Mouse (Mus musculus): ENCODE data around the gene Nceh1. TPM values are rescaled to one million over a fixed set of nuclear protein-coding genes. Genes with fewer than 3 reads are reported as not detected.
"Not testable (repeated sequence)": the region's sequence is repeated elsewhere in the genome, so short reads cannot be mapped to it uniquely, and the experiment has no call there.

Gene Nceh1
- polyA plus RNA-seq, 1 experiment from 2014 or later, result 3.0 TPM

DNA sequence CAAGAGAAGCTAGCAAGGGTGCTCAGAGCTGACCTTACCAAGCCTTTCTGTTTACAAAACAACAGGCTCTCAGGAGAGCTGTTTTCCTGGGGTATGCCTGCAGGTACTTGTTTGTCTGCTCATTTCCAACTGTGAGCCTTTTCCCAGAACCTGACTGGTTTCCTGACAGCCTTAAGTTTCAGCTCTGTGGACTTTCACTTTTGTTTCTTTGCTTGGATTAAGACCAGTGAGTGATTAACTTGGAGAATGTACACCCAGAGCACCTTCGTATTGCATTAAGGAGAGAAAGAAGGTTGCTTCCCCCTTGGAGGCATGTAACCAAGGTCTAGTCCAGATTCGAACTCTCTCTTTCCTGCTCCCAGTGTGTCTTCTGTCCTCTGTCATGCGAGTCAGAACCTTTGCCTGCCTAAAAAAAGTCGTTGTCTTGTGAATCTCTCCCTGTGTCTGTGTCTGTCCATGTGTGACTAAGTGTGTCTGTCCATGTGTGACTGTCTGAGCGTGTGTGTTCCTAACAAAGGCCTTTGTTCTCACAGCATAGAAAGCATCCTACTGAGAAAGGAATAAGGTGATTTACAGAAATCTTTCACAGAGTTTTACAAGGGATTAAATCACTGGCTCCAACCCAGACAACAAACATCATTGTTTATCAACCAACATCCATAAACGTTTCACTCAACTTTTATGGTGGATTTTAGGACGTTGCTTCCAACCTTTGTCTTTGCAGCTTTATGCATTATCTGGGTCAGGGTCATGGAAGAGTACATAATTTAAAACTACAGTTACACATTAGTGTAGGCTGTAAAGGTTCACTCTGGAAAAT lies 90.4 kb downstream of the Nceh1 start:
- ATAC-seq (ENCODE audit: low FRiP score), result no peak
- no peaks in the 10 kb centered on the region for H3K4me1 ChIP-seq (replicated peaks; ENCODE audit: control insufficient read depth, insufficient read depth, low read length)
- no peak overlapping the region for H3K27ac ChIP-seq (ENCODE audit: low read depth, low read length)
- no peak overlapping the region for H3K4me2 ChIP-seq (replicated peaks; ENCODE audit: low read depth, low read length)
- no peaks in the 10 kb centered on the region for H3K36me3 ChIP-seq (ENCODE audit: control insufficient read depth, insufficient read depth, low read length)
- H3K9me3 ChIP-seq (ENCODE audit: control insufficient read depth, low read length), result no peaks in the 10 kb centered on the region
- WGBS, result 31% methylated on average over 7 of the region's 7 CpGs
- DNase-seq (ENCODE audit: low spot score), result peak; percentile 19
- no peak overlapping the region for H3K4me3 ChIP-seq (ENCODE audit: low read depth, low read length)
- no peak overlapping the region for H3K9ac ChIP-seq (ENCODE audit: low read depth, low read length)
- no peaks in the 10 kb centered on the region for H3K27me3 ChIP-seq (ENCODE audit: control insufficient read depth, insufficient read depth, low read length)

DNA sequence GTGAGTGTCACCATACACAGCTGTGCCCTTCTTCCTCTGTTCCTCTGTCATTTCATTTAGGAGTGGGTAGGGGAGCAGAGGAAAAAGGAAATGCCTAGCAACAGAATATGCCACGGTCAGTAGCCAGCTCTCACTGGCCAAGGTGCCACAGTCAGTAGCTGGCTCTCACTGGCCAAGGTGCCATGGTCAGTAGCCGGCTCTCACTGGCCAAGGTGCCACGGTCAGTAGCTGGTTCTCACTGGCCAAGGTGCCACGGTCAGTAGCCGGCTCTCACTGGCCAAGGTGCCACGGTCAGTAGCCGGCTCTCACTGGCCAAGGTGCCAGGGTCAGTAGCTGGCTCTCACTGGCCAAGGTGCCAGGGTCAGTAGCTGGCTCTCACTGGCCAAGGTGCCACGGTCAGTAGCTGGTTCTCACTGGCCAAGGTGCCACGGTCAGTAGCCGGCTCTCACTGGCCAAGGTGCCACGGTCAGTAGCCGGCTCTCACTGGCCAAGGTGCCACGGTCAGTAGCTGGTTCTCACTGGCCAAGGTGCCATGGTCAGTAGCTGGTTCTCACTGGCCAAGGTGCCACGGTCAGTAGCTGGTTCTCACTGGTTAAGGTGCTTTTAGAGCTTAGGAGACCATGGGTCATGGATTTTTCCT lies 96.6 kb downstream of the Nceh1 start:
- not testable (repeated sequence) for H3K4me1 ChIP-seq (replicated peaks; ENCODE audit: control insufficient read depth, insufficient read depth, low read length); ATAC-seq (ENCODE audit: low FRiP score); H3K4me2 ChIP-seq (replicated peaks; ENCODE audit: low read depth, low read length); H3K36me3 ChIP-seq (ENCODE audit: control insufficient read depth, insufficient read depth, low read length); H3K9me3 ChIP-seq (ENCODE audit: control insufficient read depth, low read length); H3K27me3 ChIP-seq (ENCODE audit: control insufficient read depth, insufficient read depth, low read length); H3K27ac ChIP-seq (ENCODE audit: low read depth, low read length); H3K4me3 ChIP-seq (ENCODE audit: low read depth, low read length); H3K9ac ChIP-seq (ENCODE audit: low read depth, low read length); DNase-seq (ENCODE audit: low spot score)
- WGBS, result 96% methylated on average over 14 of the region's 14 CpGs

DNA sequence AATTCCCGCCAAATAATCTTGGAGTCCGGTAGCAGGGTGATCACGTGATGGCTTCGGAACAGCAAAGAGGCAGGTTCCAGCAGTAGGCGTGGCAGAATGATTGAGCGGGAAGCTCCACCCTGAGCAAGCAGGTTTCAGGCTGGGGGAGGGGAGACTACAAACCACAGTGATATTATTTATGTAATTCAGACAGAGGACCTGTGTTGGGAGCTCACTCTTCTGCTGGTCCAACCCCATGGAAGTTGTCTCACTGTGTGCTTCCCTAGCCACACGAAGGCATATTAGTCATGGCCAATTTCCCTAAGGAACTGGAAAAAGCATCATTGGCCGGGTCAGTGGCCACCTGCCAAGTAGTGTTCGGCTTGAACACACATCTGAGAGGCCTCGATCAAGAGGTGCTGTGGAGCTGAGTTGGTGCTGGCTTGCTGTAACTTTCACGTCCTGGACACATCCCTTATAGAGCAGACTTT lies 97.5 kb downstream of the Nceh1 start:
- Histone ChIP-seq H3K27me3 (ENCODE audit: control insufficient read depth, insufficient read depth, low read length) (no peaks in the 10 kb centered on the region), H3K27ac (ENCODE audit: low read depth, low read length) (no peak overlapping the region), H3K4me2 (replicated peaks; ENCODE audit: low read depth, low read length) (no peak overlapping the region), H3K4me3 (ENCODE audit: low read depth, low read length) (no peak overlapping the region), H3K4me1 (replicated peaks; ENCODE audit: control insufficient read depth, insufficient read depth, low read length) (no peaks in the 10 kb centered on the region; the same call in 1 of the 2 replicates), H3K9ac (ENCODE audit: low read depth, low read length) (no peak overlapping the region), H3K9me3 (ENCODE audit: control insufficient read depth, low read length) (no peaks in the 10 kb centered on the region), H3K36me3 (ENCODE audit: control insufficient read depth, insufficient read depth, low read length) (no peaks in the 10 kb centered on the region)
- WGBS, result 67% methylated on average over 11 of the region's 11 CpGs
- ATAC-seq (ENCODE audit: low FRiP score), result no peak
- DNase-seq (ENCODE audit: low spot score), result no peak

DNA sequence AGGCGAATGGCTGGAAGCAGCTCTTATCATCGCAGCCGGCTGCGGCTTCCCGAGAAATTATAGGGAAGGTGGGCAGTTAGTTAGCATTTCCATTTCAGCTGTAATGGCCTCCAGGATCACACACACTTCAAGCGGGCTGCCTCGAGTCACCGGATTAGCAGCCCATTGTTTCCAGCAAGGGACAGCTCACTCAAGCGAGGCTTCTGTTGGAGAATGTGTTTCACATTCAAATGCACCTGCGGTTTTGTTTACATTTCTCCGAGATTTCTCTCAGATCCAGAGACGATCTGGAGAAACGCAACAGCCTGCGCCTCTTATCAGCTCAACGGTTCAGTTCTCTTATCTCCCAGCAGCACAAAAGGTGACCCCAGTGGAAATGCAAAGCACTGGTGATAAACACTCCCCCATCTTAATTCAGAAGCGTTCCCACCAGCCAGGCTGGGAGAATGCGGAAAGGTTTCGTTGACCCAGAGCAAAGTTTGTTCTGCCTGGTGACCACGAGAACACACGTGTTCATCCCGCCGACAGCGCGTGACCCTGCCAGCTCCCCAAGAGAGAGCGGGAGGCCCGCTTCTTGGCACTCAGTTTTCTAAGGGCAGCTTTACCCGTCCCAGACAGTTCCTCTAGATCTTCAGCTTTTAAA lies 100.4 kb downstream of the Nceh1 start:
- Histone ChIP-seq H3K27ac (ENCODE audit: low read depth, low read length) (no peak overlapping the region), H3K4me2 (replicated peaks; ENCODE audit: low read depth, low read length) (peak overlapping the region; percentile 47), H3K27me3 (ENCODE audit: control insufficient read depth, insufficient read depth, low read length) (no peaks in the 10 kb centered on the region), H3K4me1 (replicated peaks; ENCODE audit: control insufficient read depth, insufficient read depth, low read length) (no peaks in the 10 kb centered on the region; the same call in 1 of the 2 replicates), H3K4me3 (ENCODE audit: low read depth, low read length) (peak overlapping the region; percentile 27), H3K9ac (ENCODE audit: low read depth, low read length) (peak overlapping the region; percentile 50), H3K9me3 (ENCODE audit: control insufficient read depth, low read length) (no peaks in the 10 kb centered on the region), H3K36me3 (ENCODE audit: control insufficient read depth, insufficient read depth, low read length) (no peaks in the 10 kb centered on the region)
- peak; percentile 51 for DNase-seq (ENCODE audit: low spot score)
- 4% methylated on average over 27 of the region's 27 CpGs for WGBS
- peak; percentile 55 for ATAC-seq (ENCODE audit: low FRiP score)

DNA sequence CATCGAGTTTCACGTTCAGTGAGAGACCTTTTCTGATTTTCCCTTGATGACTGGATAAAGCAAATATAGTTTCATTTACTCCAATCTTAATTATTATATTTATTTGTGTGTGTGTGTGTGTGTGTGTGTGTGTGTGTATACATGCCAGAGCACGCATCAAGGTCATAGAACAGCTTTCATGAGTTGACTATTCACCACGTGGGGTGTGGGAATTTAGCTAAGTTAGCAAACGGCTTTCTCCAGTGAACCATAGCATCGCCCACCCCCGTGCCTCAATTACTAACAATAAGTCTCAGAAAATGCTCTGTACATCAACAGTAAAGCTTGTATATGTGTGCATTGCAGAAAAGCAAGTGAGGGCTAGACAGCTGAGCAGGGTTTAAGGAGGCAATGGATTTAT lies 101.0 kb downstream of the Nceh1 start:
- Histone ChIP-seq H3K9me3 (ENCODE audit: control insufficient read depth, low read length) (no peaks in the 10 kb centered on the region), H3K36me3 (ENCODE audit: control insufficient read depth, insufficient read depth, low read length) (no peaks in the 10 kb centered on the region), H3K4me2 (replicated peaks; ENCODE audit: low read depth, low read length) (no peak overlapping the region), H3K9ac (ENCODE audit: low read depth, low read length) (no peak overlapping the region), H3K27me3 (ENCODE audit: control insufficient read depth, insufficient read depth, low read length) (no peaks in the 10 kb centered on the region), H3K27ac (ENCODE audit: low read depth, low read length) (no peak overlapping the region), H3K4me1 (replicated peaks; ENCODE audit: control insufficient read depth, insufficient read depth, low read length) (no peaks in the 10 kb centered on the region; the same call in 1 of the 2 replicates), H3K4me3 (ENCODE audit: low read depth, low read length) (no peak overlapping the region)
- DNase-seq (ENCODE audit: low spot score) (no peak), ATAC-seq (ENCODE audit: low FRiP score) (peak; percentile 20)
- WGBS, result 50% methylated on average over 7 of the region's 7 CpGs

DNA sequence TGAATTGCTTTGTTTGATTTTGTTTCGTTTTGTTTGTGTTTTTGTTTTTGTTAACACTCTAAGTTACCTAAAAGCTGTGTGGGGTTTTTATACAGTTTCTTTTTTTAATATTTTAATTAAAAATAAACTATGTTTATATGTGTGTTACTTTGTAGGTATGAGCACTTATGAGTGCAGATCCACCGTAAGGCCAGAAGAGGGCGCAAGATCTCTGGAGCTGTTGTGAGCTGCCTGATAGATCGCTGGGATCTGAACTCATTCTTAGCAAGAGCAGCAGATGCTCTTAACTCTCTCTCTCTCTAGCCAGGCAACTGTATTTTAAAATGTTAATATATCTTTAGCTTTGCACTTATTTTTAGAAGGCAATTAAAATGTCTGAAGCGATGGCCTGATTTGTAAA lies 101.5 kb downstream of the Nceh1 start:
- ATAC-seq (ENCODE audit: low FRiP score) (no peak), DNase-seq (ENCODE audit: low spot score) (no peak)
- WGBS, result 94% methylated on average over 5 of the region's 5 CpGs
- Histone ChIP-seq H3K36me3 (ENCODE audit: control insufficient read depth, insufficient read depth, low read length) (no peaks in the 10 kb centered on the region), H3K4me1 (replicated peaks; ENCODE audit: control insufficient read depth, insufficient read depth, low read length) (no peaks in the 10 kb centered on the region; the same call in 1 of the 2 replicates), H3K9me3 (ENCODE audit: control insufficient read depth, low read length) (no peaks in the 10 kb centered on the region), H3K9ac (ENCODE audit: low read depth, low read length) (no peak overlapping the region), H3K4me2 (replicated peaks; ENCODE audit: low read depth, low read length) (no peak overlapping the region), H3K4me3 (ENCODE audit: low read depth, low read length) (no peak overlapping the region), H3K27me3 (ENCODE audit: control insufficient read depth, insufficient read depth, low read length) (no peaks in the 10 kb centered on the region), H3K27ac (ENCODE audit: low read depth, low read length) (no peak overlapping the region)

DNA sequence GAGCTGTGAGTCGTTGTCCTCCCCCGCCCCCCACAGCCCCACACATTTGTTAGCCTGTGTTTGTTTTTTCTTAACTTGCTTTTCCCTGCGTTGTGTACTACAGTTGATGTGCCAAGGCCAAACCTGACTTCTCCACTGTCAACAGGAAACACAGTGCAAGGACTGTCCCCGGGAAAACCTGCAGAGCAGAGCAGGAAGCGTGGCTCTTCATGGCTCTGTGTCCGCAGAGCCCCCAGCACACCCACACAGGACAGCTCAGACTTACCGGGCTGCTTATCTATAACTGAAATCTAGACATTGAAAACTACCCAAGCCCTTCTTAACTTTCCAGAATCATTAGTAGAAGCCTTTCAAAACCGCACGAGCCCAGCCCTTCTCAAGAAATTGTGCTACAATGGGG lies 102.3 kb downstream of the Nceh1 start:
- ATAC-seq (ENCODE audit: low FRiP score) (no peak), DNase-seq (ENCODE audit: low spot score) (no peak)
- Histone ChIP-seq H3K4me3 (ENCODE audit: low read depth, low read length) (no peak overlapping the region), H3K36me3 (ENCODE audit: control insufficient read depth, insufficient read depth, low read length) (no peaks in the 10 kb centered on the region), H3K4me1 (replicated peaks; ENCODE audit: control insufficient read depth, insufficient read depth, low read length) (no peaks in the 10 kb centered on the region; the same call in 1 of the 2 replicates), H3K27ac (ENCODE audit: low read depth, low read length) (no peak overlapping the region), H3K9me3 (ENCODE audit: control insufficient read depth, low read length) (no peaks in the 10 kb centered on the region), H3K9ac (ENCODE audit: low read depth, low read length) (no peak overlapping the region), H3K4me2 (replicated peaks; ENCODE audit: low read depth, low read length) (no peak overlapping the region), H3K27me3 (ENCODE audit: control insufficient read depth, insufficient read depth, low read length) (no peaks in the 10 kb centered on the region)
- 79% methylated on average over 9 of the region's 9 CpGs for WGBS

DNA sequence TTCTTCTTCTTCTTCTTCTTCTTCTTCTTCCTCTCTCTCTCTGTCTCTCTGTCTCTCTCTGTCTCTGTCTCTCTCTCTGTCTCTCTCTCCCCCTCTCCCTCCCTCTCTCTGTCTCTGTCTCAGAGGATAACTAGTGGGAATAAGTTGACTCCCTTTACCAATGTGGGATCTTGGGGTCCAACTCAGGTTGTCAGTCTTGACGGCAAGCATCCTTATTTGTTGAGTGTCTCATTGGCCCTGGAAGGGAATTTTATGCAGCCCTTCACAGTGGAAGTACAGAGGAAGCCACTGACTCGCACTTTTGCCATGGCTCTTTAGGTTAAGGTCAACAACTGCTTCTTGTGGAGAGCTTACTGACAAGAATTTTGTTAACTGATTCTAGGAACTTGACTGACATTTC lies 105.5 kb downstream of the Nceh1 start:
- no peak overlapping the region for H3K27ac ChIP-seq (ENCODE audit: low read depth, low read length)
- ATAC-seq (ENCODE audit: low FRiP score), result no peak
- no peaks in the 10 kb centered on the region for H3K36me3 ChIP-seq (ENCODE audit: control insufficient read depth, insufficient read depth, low read length)
- WGBS, result 79% methylated on average over 2 of the region's 2 CpGs
- H3K4me1 ChIP-seq (replicated peaks; ENCODE audit: control insufficient read depth, insufficient read depth, low read length), result no peaks in the 10 kb centered on the region
- H3K4me2 ChIP-seq (replicated peaks; ENCODE audit: low read depth, low read length), result no peak overlapping the region
- DNase-seq (ENCODE audit: low spot score), result no peak
- H3K27me3 ChIP-seq (ENCODE audit: control insufficient read depth, insufficient read depth, low read length), result no peaks in the 10 kb centered on the region
- no peak overlapping the region for H3K4me3 ChIP-seq (ENCODE audit: low read depth, low read length)
- H3K9me3 ChIP-seq (ENCODE audit: control insufficient read depth, low read length), result no peaks in the 10 kb centered on the region
- H3K9ac ChIP-seq (ENCODE audit: low read depth, low read length), result no peak overlapping the region

Data from hindbrain, embryonic 11.5 days (tissue).